Mouse (Mus musculus) stomach, postnatal 0 days (tissue): Measurements from ENCODE around the gene Ppt2. TPM values are rescaled to one million over a fixed set of nuclear protein-coding genes. Genes with fewer than 3 reads are reported as not detected.

ENCODE experiments used
- ATAC-seq: fragments of 200-750 bp; cut with Nextera tagmentation; 2 replicates; pipeline ENCODE4 v1.8.0; 2017; ENCODE audit not compliant: low FRiP score, low TSS enrichment
- DNase-seq: peaks from one replicate; pipeline ENCODE4 v3.0.0-alpha.2; 2016; ENCODE audit warnings: low spot score
- H3K27ac ChIP-seq: fragments of 300-500 bp; sonication (generic); replicated peaks from 2 replicates; pipeline ENCODE4 v1.5.1; 2014; ENCODE audit warnings: mild to moderate bottlenecking, control low read depth
- H3K27me3 ChIP-seq: fragments of 300-500 bp; sonication (generic); 2 replicates; pipeline ENCODE4 v1.6.1; 2014; ENCODE audit warnings: low read length; ENCODE audit not compliant: control insufficient read depth, insufficient read depth
- H3K36me3 ChIP-seq: fragments of 300-500 bp; sonication (generic); 2 replicates; pipeline ENCODE4 v1.6.1; 2014; ENCODE audit warnings: low read length, mixed read lengths; ENCODE audit not compliant: control insufficient read depth, insufficient read depth
- H3K4me1 ChIP-seq: fragments of 300-500 bp; sonication (generic); replicated peaks from 2 replicates; pipeline ENCODE4 v1.6.1; 2014; ENCODE audit warnings: antibody characterized with exemption; ENCODE audit not compliant: control insufficient read depth, insufficient read depth
- H3K4me2 ChIP-seq: fragments of 300-500 bp; sonication (generic); replicated peaks from 2 replicates; pipeline ENCODE4 v1.6.1; 2014; ENCODE audit warnings: low read depth, mild to moderate bottlenecking, control low read depth, moderate library complexity
- H3K4me3 ChIP-seq: fragments of 300-500 bp; sonication (generic); 2 replicates; pipeline ENCODE4 v1.5.1; 2014; ENCODE audit warnings: low read depth, low read length, control low read depth
- H3K9ac ChIP-seq: fragments of 300-500 bp; sonication (generic); 2 replicates; pipeline ENCODE4 v1.6.1; 2014; ENCODE audit warnings: mild to moderate bottlenecking, low read length, control low read depth, mixed read lengths
- H3K9me3 ChIP-seq: fragments of 300-500 bp; sonication (generic); 2 replicates; pipeline ENCODE4 v1.6.1; 2016; ENCODE audit warnings: low read length; ENCODE audit not compliant: control insufficient read depth
- CTCF ChIP-seq: IDR thresholded peaks from 2 replicates; pipeline ENCODE4 v1.5.1; 2016; ENCODE audit warnings: antibody characterized with exemption, low read depth, mild to moderate bottlenecking, moderate library complexity
- EP300 ChIP-seq: optimal IDR thresholded peaks from 2 replicates; pipeline ENCODE3; 2016; ENCODE audit warnings: antibody characterized with exemption
- WGBS: fragments of 180-500 bp; shearing (Covaris S2); extraction: QIAGEN DNeasy Blood & Tissue Kit; methylation state at CpG from one replicate; pipeline ENCODE4 v1.1.7; 2014; 5-methylcytosine and 5-hydroxymethylcytosine counted together
- polyA plus RNA-seq: library from polyadenylated mRNA; unstranded; fragments of >200 nt; fragmentation: Nextera tagmentation; extraction: Ambion mirVana; gene quantifications from 2 replicates; pipeline ENCODE4 v1.2.1, GENCODE M21; 2015

Gene Ppt2
- polyA plus RNA-seq, 1 experiment from 2014 or later: 16.5 TPM

DNA sequence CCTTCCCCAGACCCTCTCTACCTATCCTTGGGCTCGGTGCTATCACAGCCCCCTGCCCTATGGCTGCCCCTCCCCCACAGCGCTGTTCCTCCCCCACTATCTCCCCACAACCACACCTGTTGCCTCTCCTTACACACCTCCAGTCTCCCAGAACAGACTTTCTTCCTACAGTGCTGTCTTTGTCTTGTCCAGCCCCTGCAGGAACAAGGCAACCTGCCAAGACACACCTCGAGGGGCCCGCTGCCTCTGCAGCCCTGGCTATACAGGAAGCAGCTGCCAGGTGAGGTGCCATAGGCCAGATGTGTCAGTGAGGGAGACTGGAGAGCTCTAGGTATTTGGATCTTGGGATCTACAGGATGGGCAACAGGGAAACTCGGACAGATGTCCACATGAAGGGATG is 51.7 kb downstream of the Ppt2 start:
- TF ChIP-seq CTCF (no peak), EP300 (no peak)
- 0 out of 2 replicates have a peak overlapping the region, but pooled peaks have one; percentile 13 for H3K27ac ChIP-seq
- DNase-seq: peak; percentile 55

DNA sequence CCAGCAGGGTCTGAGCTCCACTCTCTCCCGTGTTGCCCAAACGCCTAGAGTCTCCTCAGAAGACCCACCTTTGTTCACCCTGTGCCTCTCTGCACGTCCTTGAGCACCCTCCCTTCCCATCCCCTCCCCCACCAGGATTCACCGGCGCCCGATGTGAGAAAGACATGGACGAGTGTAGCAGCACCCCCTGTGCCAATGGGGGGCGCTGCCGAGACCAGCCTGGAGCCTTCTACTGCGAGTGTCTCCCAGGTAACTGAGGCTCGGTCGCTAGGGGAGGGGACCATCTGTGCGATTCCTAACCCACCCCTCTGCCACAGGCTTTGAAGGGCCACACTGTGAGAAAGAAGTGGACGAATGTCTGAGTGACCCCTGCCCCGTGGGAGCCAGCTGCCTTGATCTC is 55.9 kb downstream of the Ppt2 start:
- H3K4me3 ChIP-seq: no peak overlapping the region
- DNase-seq (no peak), ATAC-seq (no peak)
- H3K27me3 ChIP-seq: no peaks in the 10 kb centered on the region
- no peaks in the 10 kb centered on the region for H3K9me3 ChIP-seq
- no peak overlapping the region for H3K4me2 ChIP-seq
- H3K9ac ChIP-seq: no peak overlapping the region
- 22% methylated on average over 15 of the region's 15 CpGs for WGBS
- peak; percentile 33 for TF ChIP-seq CTCF
- no peak for TF ChIP-seq EP300
- no peak overlapping the region for H3K27ac ChIP-seq
- no peaks in the 10 kb centered on the region for H3K4me1 ChIP-seq
- no peaks in the 10 kb centered on the region for H3K36me3 ChIP-seq

More for the DNA sequence above, 51.7 kb downstream of the Ppt2 start:
- H3K9me3 ChIP-seq: no peaks in the 10 kb centered on the region
- no peak overlapping the region for H3K9ac ChIP-seq
- ATAC-seq: peak; percentile 24; the same call in 1 of the 2 replicates
- WGBS: 45% methylated on average over 5 of the region's 5 CpGs
- no peaks in the 10 kb centered on the region for H3K36me3 ChIP-seq
- H3K27me3 ChIP-seq: no peaks in the 10 kb centered on the region
- H3K4me1 ChIP-seq: no peaks in the 10 kb centered on the region
- no peak overlapping the region for H3K4me3 ChIP-seq
- H3K4me2 ChIP-seq: no peak overlapping the region

DNA sequence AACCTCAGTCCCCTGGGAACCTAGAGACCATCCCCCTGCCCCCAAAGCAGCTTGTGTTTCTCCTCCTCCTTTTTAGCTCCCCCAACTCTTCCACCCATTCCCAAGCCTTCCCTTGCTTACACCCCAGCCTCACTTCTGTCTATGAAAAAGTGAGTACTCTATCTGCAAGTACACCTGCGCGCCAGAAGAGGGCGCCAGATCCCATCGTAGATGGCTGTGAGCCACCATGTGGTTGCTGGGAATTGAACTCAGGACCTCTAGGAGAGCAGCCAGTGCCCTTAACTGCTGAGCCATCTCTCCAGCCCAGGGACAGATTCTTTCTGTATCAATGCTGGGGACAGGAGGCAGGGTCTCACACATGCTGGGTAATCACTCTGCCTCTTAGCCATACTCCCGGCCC is 56.4 kb downstream of the Ppt2 start:
- Histone ChIP-seq H3K9me3 (no peaks in the 10 kb centered on the region), H3K27me3 (no peaks in the 10 kb centered on the region), H3K36me3 (no peaks in the 10 kb centered on the region), H3K4me2 (no peak overlapping the region), H3K9ac (no peak overlapping the region), H3K4me1 (no peaks in the 10 kb centered on the region), H3K27ac (no peak overlapping the region), H3K4me3 (no peak overlapping the region)
- DNase-seq (no peak), ATAC-seq (no peak)
- TF ChIP-seq EP300: no peak
- TF ChIP-seq CTCF: peak; percentile 71
- 14% methylated on average over 5 of the region's 5 CpGs for WGBS

DNA sequence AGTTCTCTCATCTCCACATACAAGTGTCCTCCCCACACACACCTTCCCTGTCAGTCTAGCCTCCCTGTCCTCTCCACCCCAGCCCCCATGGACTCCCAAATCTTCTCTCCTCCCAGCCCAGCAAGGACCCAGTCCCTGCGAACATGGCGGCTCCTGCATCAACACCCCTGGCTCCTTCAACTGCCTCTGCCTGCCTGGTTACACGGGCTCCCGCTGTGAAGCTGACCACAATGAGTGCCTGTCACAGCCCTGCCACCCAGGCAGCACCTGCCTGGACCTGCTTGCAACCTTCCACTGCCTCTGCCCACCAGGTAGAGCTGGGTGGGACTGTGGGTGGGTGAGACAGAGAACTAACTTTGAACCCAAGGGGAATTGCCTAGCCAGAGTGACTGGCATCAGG is 58.4 kb downstream of the Ppt2 start:
- ATAC-seq: no peak
- Histone ChIP-seq H3K36me3 (no peaks in the 10 kb centered on the region), H3K4me1 (no peaks in the 10 kb centered on the region), H3K4me2 (no peak overlapping the region), H3K27ac (no peak overlapping the region), H3K27me3 (no peaks in the 10 kb centered on the region), H3K9ac (no peak overlapping the region), H3K9me3 (no peaks in the 10 kb centered on the region), H3K4me3 (no peak overlapping the region)
- no peak for TF ChIP-seq EP300
- DNase-seq: no peak
- WGBS: 60% methylated on average over 4 of the region's 4 CpGs

DNA sequence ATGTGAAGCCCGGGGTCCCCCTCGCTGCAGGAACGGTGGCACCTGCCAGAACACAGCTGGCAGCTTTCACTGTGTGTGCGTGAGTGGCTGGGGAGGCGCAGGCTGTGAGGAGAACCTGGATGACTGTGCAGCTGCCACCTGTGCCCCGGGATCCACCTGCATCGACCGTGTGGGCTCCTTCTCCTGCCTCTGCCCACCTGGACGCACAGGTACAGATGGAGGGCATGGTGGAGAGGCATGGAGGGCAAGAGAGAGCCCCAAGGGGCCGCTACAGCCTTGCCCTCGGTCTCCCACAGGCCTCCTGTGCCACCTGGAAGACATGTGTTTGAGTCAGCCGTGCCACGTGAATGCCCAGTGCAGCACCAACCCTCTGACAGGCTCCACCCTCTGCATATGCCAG is 59.9 kb downstream of the Ppt2 start:
- Histone ChIP-seq H3K9me3 (no peaks in the 10 kb centered on the region), H3K27me3 (no peaks in the 10 kb centered on the region), H3K36me3 (no peaks in the 10 kb centered on the region), H3K9ac (no peak overlapping the region), H3K4me2 (no peak overlapping the region), H3K27ac (no peak overlapping the region), H3K4me1 (peaks cover 3% of the 10 kb centered on the region; the same call in 1 of the 2 replicates), H3K4me3 (no peak overlapping the region)
- DNase-seq: no peak
- WGBS: 81% methylated on average over 13 of the region's 13 CpGs
- ATAC-seq: no peak
- TF ChIP-seq CTCF (no peak), EP300 (no peak)

DNA sequence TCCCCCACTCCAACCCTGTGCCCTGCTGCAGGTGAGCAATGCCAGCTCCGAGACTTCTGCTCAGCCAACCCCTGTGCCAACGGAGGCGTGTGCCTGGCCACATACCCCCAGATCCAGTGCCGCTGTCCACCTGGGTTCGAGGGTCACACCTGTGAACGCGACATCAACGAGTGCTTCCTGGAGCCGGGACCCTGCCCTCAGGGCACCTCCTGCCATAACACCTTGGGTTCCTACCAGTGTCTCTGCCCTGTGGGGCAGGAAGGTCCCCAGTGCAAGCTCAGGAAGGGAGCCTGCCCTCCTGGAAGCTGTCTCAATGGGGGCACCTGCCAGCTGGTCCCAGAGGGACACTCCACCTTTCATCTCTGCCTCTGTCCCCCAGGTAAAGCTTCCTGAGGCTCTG is 61.0 kb downstream of the Ppt2 start:
- no peak overlapping the region for H3K9ac ChIP-seq
- H3K27ac ChIP-seq: no peak overlapping the region
- H3K4me1 ChIP-seq: peaks cover 3% of the 10 kb centered on the region; the same call in 1 of the 2 replicates
- no peak overlapping the region for H3K4me3 ChIP-seq
- H3K4me2 ChIP-seq: no peak overlapping the region
- 67% methylated on average over 9 of the region's 9 CpGs for WGBS
- no peak for DNase-seq
- no peak for ATAC-seq
- H3K27me3 ChIP-seq: no peaks in the 10 kb centered on the region
- no peak for TF ChIP-seq CTCF
- TF ChIP-seq EP300: no peak
- no peaks in the 10 kb centered on the region for H3K9me3 ChIP-seq
- no peaks in the 10 kb centered on the region for H3K36me3 ChIP-seq

Other genes with a start within 250 kb of the Ppt2 start
- gene BC051142, start 229.7 kb downstream of the Ppt2 start, polyA plus RNA-seq: 0.59 and 0.86 TPM in 2 replicates
- gene Btnl4, start 151.2 kb downstream of the Ppt2 start, polyA plus RNA-seq: 4.7 and 5.0 TPM in 2 replicates
- gene Btnl6, start 111.2 kb downstream of the Ppt2 start, polyA plus RNA-seq: 1.1 TPM in 2 replicates
- gene Notch4, start 64.2 kb downstream of the Ppt2 start, polyA plus RNA-seq: 2.4 and 3.1 TPM in 2 replicates
- 7.8 and 8.2 TPM in 2 replicates for gene Gpsm3, start 38.7 kb downstream of the Ppt2 start, polyA plus RNA-seq
- gene Pbx2, start 37.2 kb downstream of the Ppt2 start, polyA plus RNA-seq: 4.3 and 4.6 TPM in 2 replicates
- gene Ager, start 30.6 kb downstream of the Ppt2 start, polyA plus RNA-seq: 1.5 and 1.8 TPM in 2 replicates
- gene Rnf5, start 24.8 kb downstream of the Ppt2 start, polyA plus RNA-seq: 82.9 and 83.6 TPM in 2 replicates
- 27.6 and 31.3 TPM in 2 replicates for gene Agpat1, start 24.2 kb downstream of the Ppt2 start, polyA plus RNA-seq
- gene Egfl8, start 12.5 kb downstream of the Ppt2 start, polyA plus RNA-seq: 4.4 and 4.9 TPM in 2 replicates
- gene Prrt1, start 1.0 kb upstream of the Ppt2 start, polyA plus RNA-seq: 0.44 and 0.67 TPM in 2 replicates
- 12.4 and 12.8 TPM in 2 replicates for gene Fkbpl, start 16.3 kb upstream of the Ppt2 start, polyA plus RNA-seq
- 35.4 and 39.3 TPM in 2 replicates for gene Atf6b, start 18.6 kb upstream of the Ppt2 start, polyA plus RNA-seq
- gene Tnxb, start 42.0 kb upstream of the Ppt2 start, polyA plus RNA-seq: 1.9 and 2.4 TPM in 2 replicates
- 0.73 and 1.3 TPM in 2 replicates for gene C4b, start 115.4 kb upstream of the Ppt2 start, polyA plus RNA-seq
- 0.06 TPM in 1 of 2 replicates, not detected in the other for gene Cyp21a1, start 176.1 kb upstream of the Ppt2 start, polyA plus RNA-seq
- 20.8 and 23.1 TPM in 2 replicates for gene Stk19, start 208.4 kb upstream of the Ppt2 start, polyA plus RNA-seq
- 29.6 and 32.2 TPM in 2 replicates for gene Dxo, start 208.5 kb upstream of the Ppt2 start, polyA plus RNA-seq
- gene Skiv2l, start 221.7 kb upstream of the Ppt2 start, polyA plus RNA-seq: 22.5 and 23.6 TPM in 2 replicates
- gene Nelfe, start 221.9 kb upstream of the Ppt2 start, polyA plus RNA-seq: 50.0 and 53.8 TPM in 2 replicates
- 20.7 and 23.9 TPM in 2 replicates for gene Cfb, start 234.0 kb upstream of the Ppt2 start, polyA plus RNA-seq